Mouse (Mus musculus): ENCODE results near the gene Klk4. TPM values are rescaled to one million over a fixed set of nuclear protein-coding genes. Genes with fewer than 3 reads are reported as not detected.

Gene Klk4
- total and polyA plus RNA-seq, 2 experiments from 2014 or later: 0.16 TPM; not detected in 1

DNA sequence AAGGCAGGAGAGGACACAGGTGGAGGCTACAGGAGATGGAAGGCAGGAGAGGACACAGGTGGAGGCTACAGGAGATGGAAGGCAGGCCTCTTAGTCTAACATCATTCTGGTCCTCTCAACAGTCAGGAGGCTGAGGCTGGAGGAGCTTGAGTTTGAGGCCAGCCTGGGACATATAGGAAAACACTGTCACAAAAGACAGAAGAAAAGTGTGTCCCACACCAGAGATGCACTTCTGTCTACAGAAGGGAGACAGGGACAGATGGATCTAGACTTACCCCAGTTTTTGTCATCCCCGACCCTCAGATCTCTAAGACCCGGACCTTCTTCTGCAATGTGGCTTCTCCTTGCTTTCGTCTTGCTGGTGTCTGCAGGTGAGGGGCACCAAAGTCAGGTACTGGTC, 52.5 kb downstream of the Klk4 start, which contains the start of gene Klk15:
TSS of gene Klk15 (plus strand) at position 301 of the 400 bp plus-strand sequence.
- no peaks in the 10 kb centered on the region for H3K9me3 ChIP-seq (ENCODE audit: low read length)
- H3K27ac ChIP-seq (ENCODE audit: low read depth, low read length): no peak within 1 kb of the TSS
- no peak for TF ChIP-seq CTCF (IDR thresholded peaks at IDR 0.05)
- ATAC-seq (ENCODE audit: low FRiP score) (no peak), DNase-seq (ENCODE audit: low spot score) (no peak)
- no peaks in the 10 kb centered on the region for H3K36me3 ChIP-seq (ENCODE audit: insufficient read depth, low read length)
- no peaks in the 10 kb centered on the region for H3K27me3 ChIP-seq (ENCODE audit: insufficient read depth, low read length)
- 96% methylated on average over 3 of the region's 3 CpGs for WGBS
- H3K4me1 ChIP-seq (ENCODE audit: insufficient read depth, low read length): no peaks in the 10 kb centered on the region
- no peak within 1 kb of the TSS for H3K4me2 ChIP-seq (ENCODE audit: low read depth, low read length, poor library complexity, severe bottlenecking)
- no peak within 1 kb of the TSS for H3K4me3 ChIP-seq (ENCODE audit: low read depth, low read length)
- H3K9ac ChIP-seq (replicated peaks; ENCODE audit: low read length, poor library complexity, severe bottlenecking): no peak within 1 kb of the TSS

DNA sequence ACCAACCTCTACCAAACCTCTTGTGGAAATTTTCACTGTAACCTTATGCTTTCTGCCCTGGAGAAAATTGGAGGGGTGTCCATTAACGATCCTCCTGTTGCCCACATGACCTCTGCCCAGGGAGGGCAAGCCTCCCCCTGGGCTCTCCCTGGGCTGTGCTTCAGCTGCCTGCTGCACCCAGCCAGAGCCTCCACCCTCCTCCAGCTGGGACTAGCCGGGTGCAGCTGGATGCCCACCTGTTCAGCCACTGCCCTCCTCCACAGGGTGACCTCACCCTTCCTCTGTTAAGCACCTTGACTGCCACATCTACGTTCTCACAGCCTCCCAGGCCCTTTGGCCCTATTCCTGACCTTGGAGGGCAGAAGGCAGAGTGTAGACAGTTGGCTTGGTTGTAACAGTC, 53.8 kb downstream of the Klk4 start:
- no peak for ATAC-seq (ENCODE audit: low FRiP score)
- Histone ChIP-seq H3K4me2 (ENCODE audit: low read depth, low read length, poor library complexity, severe bottlenecking) (no peak overlapping the region), H3K9ac (replicated peaks; ENCODE audit: low read length, poor library complexity, severe bottlenecking) (no peak overlapping the region), H3K4me3 (ENCODE audit: low read depth, low read length) (no peak overlapping the region), H3K4me1 (ENCODE audit: insufficient read depth, low read length) (no peaks in the 10 kb centered on the region), H3K9me3 (ENCODE audit: low read length) (no peaks in the 10 kb centered on the region), H3K27ac (ENCODE audit: low read depth, low read length) (no peak overlapping the region), H3K36me3 (ENCODE audit: insufficient read depth, low read length) (no peaks in the 10 kb centered on the region), H3K27me3 (ENCODE audit: insufficient read depth, low read length) (no peaks in the 10 kb centered on the region)
- WGBS: 69% methylated on average over 3 of the region's 3 CpGs
- DNase-seq (ENCODE audit: low spot score): no peak
- no peak for TF ChIP-seq CTCF (IDR thresholded peaks at IDR 0.05)

Other genes starting within 250 kb of the Klk4 start
- gene Ceacam18, start 246.5 kb upstream of the Klk4 start, total RNA-seq (2014; rRNA removed): not detected in 2 replicates
- gene Ceacam18, start 246.5 kb upstream of the Klk4 start, polyA plus RNA-seq (2015; fragmentation: Nextera tagmentation; extraction: Ambion mirVana): not detected in 2 replicates
- gene Siglece, start 221.0 kb upstream of the Klk4 start, total RNA-seq (2014; rRNA removed): not detected in 2 replicates
- gene Siglece, start 221.0 kb upstream of the Klk4 start, polyA plus RNA-seq (2015; fragmentation: Nextera tagmentation; extraction: Ambion mirVana): 0.43 TPM in 1 of 2 replicates, not detected in the other
- gene Ctu1, start 209.1 kb upstream of the Klk4 start, total RNA-seq (2014; rRNA removed): 36.7 and 40.4 TPM in 2 replicates
- 21.2 and 21.6 TPM in 2 replicates for gene Ctu1, start 209.1 kb upstream of the Klk4 start, polyA plus RNA-seq (2015; fragmentation: Nextera tagmentation; extraction: Ambion mirVana)
- not detected in 2 replicates for gene Klk14, start 190.7 kb upstream of the Klk4 start, total RNA-seq (2014; rRNA removed)
- gene Klk14, start 190.7 kb upstream of the Klk4 start, polyA plus RNA-seq (2015; fragmentation: Nextera tagmentation; extraction: Ambion mirVana): not detected in 2 replicates
- gene Klk13, start 168.6 kb upstream of the Klk4 start, total RNA-seq (2014; rRNA removed): 0.22 TPM in 1 of 2 replicates, not detected in the other
- 0.11 and 0.29 TPM in 2 replicates for gene Klk13, start 168.6 kb upstream of the Klk4 start, polyA plus RNA-seq (2015; fragmentation: Nextera tagmentation; extraction: Ambion mirVana)
- not detected in 2 replicates for gene Klk12, start 112.3 kb upstream of the Klk4 start, total RNA-seq (2014; rRNA removed)
- gene Klk12, start 112.3 kb upstream of the Klk4 start, polyA plus RNA-seq (2015; fragmentation: Nextera tagmentation; extraction: Ambion mirVana): not detected in 2 replicates
- 0.19 TPM in 1 of 2 replicates, not detected in the other for gene Klk11, start 106.6 kb upstream of the Klk4 start, total RNA-seq (2014; rRNA removed)
- gene Klk11, start 106.6 kb upstream of the Klk4 start, polyA plus RNA-seq (2015; fragmentation: Nextera tagmentation; extraction: Ambion mirVana): not detected in 2 replicates
- 0.66 TPM in 1 of 2 replicates, not detected in the other for gene Klk10, start 100.1 kb upstream of the Klk4 start, total RNA-seq (2014; rRNA removed)
- gene Klk10, start 100.1 kb upstream of the Klk4 start, polyA plus RNA-seq (2015; fragmentation: Nextera tagmentation; extraction: Ambion mirVana): 0.28 TPM in 1 of 2 replicates, not detected in the other
- not detected in 2 replicates for gene Klk9, start 89.3 kb upstream of the Klk4 start, total RNA-seq (2014; rRNA removed)
- gene Klk9, start 89.3 kb upstream of the Klk4 start, polyA plus RNA-seq (2015; fragmentation: Nextera tagmentation; extraction: Ambion mirVana): 0.15 TPM in 1 of 2 replicates, not detected in the other
- gene Klk8, start 83.6 kb upstream of the Klk4 start, total RNA-seq (2014; rRNA removed): 6.7 and 9.5 TPM in 2 replicates
- gene Klk8, start 83.6 kb upstream of the Klk4 start, polyA plus RNA-seq (2015; fragmentation: Nextera tagmentation; extraction: Ambion mirVana): 7.4 and 12.0 TPM in 2 replicates
- 0.14 and 0.16 TPM in 2 replicates for gene Klk7, start 69.9 kb upstream of the Klk4 start, total RNA-seq (2014; rRNA removed)
- gene Klk7, start 69.9 kb upstream of the Klk4 start, polyA plus RNA-seq (2015; fragmentation: Nextera tagmentation; extraction: Ambion mirVana): 0.15 and 0.16 TPM in 2 replicates
- gene Klk6, start 56.7 kb upstream of the Klk4 start, total RNA-seq (2014; rRNA removed): not detected in 2 replicates
- not detected in 2 replicates for gene Klk6, start 56.7 kb upstream of the Klk4 start, polyA plus RNA-seq (2015; fragmentation: Nextera tagmentation; extraction: Ambion mirVana)
- gene Klk5, start 39.2 kb upstream of the Klk4 start, total RNA-seq (2014; rRNA removed): not detected in 2 replicates
- gene Klk5, start 39.2 kb upstream of the Klk4 start, polyA plus RNA-seq (2015; fragmentation: Nextera tagmentation; extraction: Ambion mirVana): not detected in 2 replicates
- not detected in 2 replicates for gene Klk15, start 52.6 kb downstream of the Klk4 start, total RNA-seq (2014; rRNA removed)
- gene Klk15, start 52.6 kb downstream of the Klk4 start, polyA plus RNA-seq (2015; fragmentation: Nextera tagmentation; extraction: Ambion mirVana): not detected in 2 replicates
- gene Klk1b8, start 69.5 kb downstream of the Klk4 start, total RNA-seq (2014; rRNA removed): not detected in 2 replicates
- not detected in 2 replicates for gene Klk1b8, start 69.5 kb downstream of the Klk4 start, polyA plus RNA-seq (2015; fragmentation: Nextera tagmentation; extraction: Ambion mirVana)
- not detected in 2 replicates for gene Klk1b1, start 85.6 kb downstream of the Klk4 start, total RNA-seq (2014; rRNA removed)
- gene Klk1b1, start 85.6 kb downstream of the Klk4 start, polyA plus RNA-seq (2015; fragmentation: Nextera tagmentation; extraction: Ambion mirVana): not detected in 2 replicates
- gene Klk1b9, start 94.9 kb downstream of the Klk4 start, total RNA-seq (2014; rRNA removed): not detected in 2 replicates
- gene Klk1b9, start 94.9 kb downstream of the Klk4 start, polyA plus RNA-seq (2015; fragmentation: Nextera tagmentation; extraction: Ambion mirVana): not detected in 2 replicates
- gene Klk1b11, start 114.7 kb downstream of the Klk4 start, total RNA-seq (2014; rRNA removed): not detected in 2 replicates
- gene Klk1b11, start 114.7 kb downstream of the Klk4 start, polyA plus RNA-seq (2015; fragmentation: Nextera tagmentation; extraction: Ambion mirVana): not detected in 2 replicates
- gene Klk1b26, start 131.0 kb downstream of the Klk4 start, total RNA-seq (2014; rRNA removed): not detected in 2 replicates
- gene Klk1b26, start 131.0 kb downstream of the Klk4 start, polyA plus RNA-seq (2015; fragmentation: Nextera tagmentation; extraction: Ambion mirVana): not detected in 2 replicates
- gene Klk1b27, start 171.1 kb downstream of the Klk4 start, total RNA-seq (2014; rRNA removed): not detected in 2 replicates
- gene Klk1b27, start 171.1 kb downstream of the Klk4 start, polyA plus RNA-seq (2015; fragmentation: Nextera tagmentation; extraction: Ambion mirVana): not detected in 2 replicates
- gene Klk1b21, start 221.2 kb downstream of the Klk4 start, total RNA-seq (2014; rRNA removed): not detected in 2 replicates
- not detected in 2 replicates for gene Klk1b21, start 221.2 kb downstream of the Klk4 start, polyA plus RNA-seq (2015; fragmentation: Nextera tagmentation; extraction: Ambion mirVana)
- not detected in 2 replicates for gene Klk1b22, start 231.5 kb downstream of the Klk4 start, total RNA-seq (2014; rRNA removed)
- gene Klk1b22, start 231.5 kb downstream of the Klk4 start, polyA plus RNA-seq (2015; fragmentation: Nextera tagmentation; extraction: Ambion mirVana): not detected in 2 replicates